Mouse (Mus musculus) bone marrow, adult 2 months (tissue): ENCODE measurements around the gene Glt6d1.

Source experiments
- CTCF ChIP-seq: fragments of 200-500 bp; IDR thresholded peaks from 2 replicates; pipeline ENCODE4 v1.5.1; 2011; ENCODE audit warnings: low read length, control low read depth; ENCODE audit not compliant: control insufficient read depth, insufficient read depth
- POLR2A ChIP-seq: fragments of 200-500 bp; IDR thresholded peaks from 2 replicates; pipeline ENCODE4 v1.6.1; 2011; ENCODE audit warnings: low read depth, mild to moderate bottlenecking, control low read depth, low read length, borderline replicate concordance; ENCODE audit not compliant: control insufficient read depth

DNA sequence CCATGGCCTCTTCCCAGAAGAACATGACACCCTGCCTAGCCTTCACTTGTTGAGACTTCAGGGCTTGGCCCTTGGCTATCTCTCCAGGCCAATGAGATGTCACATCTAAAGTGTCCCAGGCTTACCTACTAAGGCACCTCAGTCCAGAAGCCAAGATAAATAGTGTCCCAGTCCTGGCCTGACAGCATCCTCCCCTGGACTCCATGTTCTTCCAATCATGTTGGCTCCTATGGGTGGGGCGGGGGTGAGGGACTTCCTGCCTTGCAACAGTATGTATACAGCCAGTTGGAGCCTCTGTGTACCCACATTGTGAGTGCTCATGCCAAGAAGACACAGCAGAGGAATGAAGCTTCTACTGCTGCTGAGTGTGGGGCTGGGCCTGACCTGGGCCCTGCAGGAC is 38.9 kb downstream of the Glt6d1 start, which contains the start of gene Lcn11:
- TF ChIP-seq CTCF (no peak), POLR2A (no peak)
